Mouse (Mus musculus): ENCODE measurements around the gene Ube2e1. TPM values are rescaled to one million over a fixed set of nuclear protein-coding genes. Genes with fewer than 3 reads are reported as not detected.

The Ube2e1 gene
- polyA plus RNA-seq, 1 experiment from 2014 or later, result 213 TPM

DNA sequence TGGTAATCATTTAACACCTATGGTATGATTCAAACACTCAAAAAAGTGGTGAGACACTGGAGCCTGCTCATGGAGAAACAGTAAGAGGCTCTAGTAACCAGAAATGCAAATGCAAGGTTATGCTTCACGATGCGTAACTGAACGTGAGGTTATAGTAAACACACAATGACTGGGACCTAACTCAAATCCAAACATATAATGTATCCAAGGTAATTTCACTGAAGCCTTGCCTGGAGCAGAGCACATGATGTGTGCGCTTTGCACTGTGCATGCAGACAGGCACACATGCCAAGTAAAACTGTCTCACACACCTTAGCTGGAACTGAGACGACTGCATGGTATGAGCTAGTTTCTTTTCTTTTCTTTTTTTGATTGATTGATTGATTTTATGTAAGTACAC is 27.5 kb downstream of the Ube2e1 start:
- no peak overlapping the region for H3K9ac ChIP-seq (replicated peaks)
- ATAC-seq (ENCODE audit: low FRiP score), result no peak
- 92% methylated on average over 5 of the region's 5 CpGs for WGBS
- H3K27ac ChIP-seq (replicated peaks), result no peak overlapping the region
- no peaks in the 10 kb centered on the region for H3K9me3 ChIP-seq (replicated peaks)
- no peaks in the 10 kb centered on the region for H3K36me3 ChIP-seq
- no peaks in the 10 kb centered on the region for H3K27me3 ChIP-seq (replicated peaks)
- no peak overlapping the region for H3K4me2 ChIP-seq
- peaks cover 10% of the 10 kb centered on the region; the same call in 1 of the 2 replicates for H3K4me1 ChIP-seq
- H3K4me3 ChIP-seq (replicated peaks), result no peak overlapping the region

DNA sequence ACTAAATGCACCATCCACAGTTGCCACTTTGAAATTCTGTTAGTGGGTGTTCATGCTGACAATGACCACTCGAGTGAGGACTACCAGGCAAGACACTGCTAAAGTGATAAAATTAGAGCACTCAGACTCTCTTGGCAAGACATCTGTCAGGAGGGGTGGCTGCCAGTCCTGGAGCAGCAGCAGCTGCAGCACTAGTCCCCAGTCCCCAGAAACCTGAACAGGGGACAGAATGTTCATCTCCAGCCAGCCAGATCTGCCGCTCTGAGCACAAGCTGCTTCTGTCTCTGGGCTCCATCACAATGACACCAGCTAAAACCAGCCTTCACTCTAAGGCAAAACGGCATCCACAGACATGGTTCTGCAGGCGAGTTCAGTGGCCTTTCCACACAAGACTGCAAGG is 28.4 kb downstream of the Ube2e1 start:
- peaks cover 10% of the 10 kb centered on the region; the same call in 1 of the 2 replicates for H3K4me1 ChIP-seq
- WGBS, result 74% methylated on average over 4 of the region's 4 CpGs
- H3K27ac ChIP-seq (replicated peaks), result peak overlapping the region; percentile 39; the same call in 1 of the 2 replicates
- no peak overlapping the region for H3K9ac ChIP-seq (replicated peaks)
- H3K4me3 ChIP-seq (replicated peaks), result no peak overlapping the region
- H3K9me3 ChIP-seq (replicated peaks), result no peaks in the 10 kb centered on the region
- 0 out of 2 replicates have a peak, but pooled peaks have one; percentile 42 for ATAC-seq (ENCODE audit: low FRiP score)
- H3K27me3 ChIP-seq (replicated peaks), result no peaks in the 10 kb centered on the region
- H3K4me2 ChIP-seq, result no peak overlapping the region
- no peaks in the 10 kb centered on the region for H3K36me3 ChIP-seq

DNA sequence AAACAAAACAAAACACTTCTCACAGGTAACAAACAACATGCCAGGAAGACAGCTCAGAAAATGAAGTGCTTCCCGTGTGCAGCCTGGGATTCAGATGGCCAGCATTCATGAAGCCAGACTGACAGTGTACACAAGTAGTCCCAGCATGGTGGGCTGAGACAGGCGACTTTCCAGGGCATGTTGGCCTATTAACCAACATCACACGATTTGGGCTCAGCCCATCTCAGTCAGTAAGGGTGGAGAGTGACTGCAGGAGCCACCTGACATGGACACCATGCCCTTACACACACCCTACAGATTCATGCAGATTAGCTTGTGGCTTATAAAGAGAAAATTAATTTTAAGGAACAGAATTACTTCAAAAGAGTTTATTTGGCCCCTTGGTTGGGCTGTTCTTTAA is 28.9 kb downstream of the Ube2e1 start:
- peaks cover 10% of the 10 kb centered on the region; the same call in 1 of the 2 replicates for H3K4me1 ChIP-seq
- H3K4me3 ChIP-seq (replicated peaks), result no peak overlapping the region
- H3K9me3 ChIP-seq (replicated peaks), result no peaks in the 10 kb centered on the region
- H3K4me2 ChIP-seq, result no peak overlapping the region
- WGBS, result 80% methylated on average over 3 of the region's 3 CpGs
- H3K27ac ChIP-seq (replicated peaks), result no peak overlapping the region
- ATAC-seq (ENCODE audit: low FRiP score), result no peak
- no peak overlapping the region for H3K9ac ChIP-seq (replicated peaks)
- no peaks in the 10 kb centered on the region for H3K27me3 ChIP-seq (replicated peaks)
- no peaks in the 10 kb centered on the region for H3K36me3 ChIP-seq

DNA sequence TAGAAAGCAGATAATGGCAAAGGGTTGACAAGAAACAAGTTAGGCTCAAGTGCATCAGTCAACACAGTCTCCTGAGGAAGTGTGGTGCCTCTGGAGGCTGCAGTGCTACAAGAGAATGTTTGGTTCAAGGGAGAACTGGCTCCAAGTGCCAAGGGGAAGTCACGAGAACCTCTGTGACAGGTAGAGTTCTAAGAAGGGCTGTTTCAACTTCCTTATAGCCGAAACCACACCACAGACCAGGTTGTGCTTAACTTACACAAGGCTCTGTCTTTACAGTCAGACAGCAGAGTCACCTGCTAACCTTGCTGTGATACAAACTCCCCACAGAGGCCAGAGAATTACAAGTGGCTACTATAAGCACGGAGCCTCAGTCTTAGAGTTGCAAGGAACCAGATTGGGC is 30.1 kb downstream of the Ube2e1 start:
- H3K4me1 ChIP-seq, result peaks cover 10% of the 10 kb centered on the region; the same call in 1 of the 2 replicates
- H3K36me3 ChIP-seq, result no peaks in the 10 kb centered on the region
- H3K4me2 ChIP-seq, result no peak overlapping the region
- 89% methylated on average over 3 of the region's 3 CpGs for WGBS
- ATAC-seq (ENCODE audit: low FRiP score), result no peak
- no peak overlapping the region for H3K4me3 ChIP-seq (replicated peaks)
- no peaks in the 10 kb centered on the region for H3K9me3 ChIP-seq (replicated peaks)
- H3K27ac ChIP-seq (replicated peaks), result no peak overlapping the region
- H3K9ac ChIP-seq (replicated peaks), result no peak overlapping the region
- no peaks in the 10 kb centered on the region for H3K27me3 ChIP-seq (replicated peaks)

DNA sequence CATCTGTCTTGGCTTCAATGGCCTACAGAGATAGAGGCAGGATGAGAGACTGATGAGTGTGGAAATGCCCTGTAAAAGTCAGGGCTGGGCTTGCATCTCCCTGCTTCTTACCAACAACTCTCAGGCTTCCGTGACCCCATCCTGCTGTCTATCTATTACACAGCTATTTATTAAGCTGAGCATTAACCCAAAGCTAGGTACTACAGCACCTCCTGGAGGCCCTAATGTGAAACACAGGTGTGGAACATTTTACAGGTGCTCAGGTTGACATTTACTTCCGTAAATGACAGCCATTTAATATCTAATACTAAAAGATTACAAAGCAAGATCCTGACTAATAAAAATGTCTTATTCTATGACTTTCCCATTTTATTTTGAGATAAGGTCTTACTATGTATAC is 31.0 kb downstream of the Ube2e1 start:
- no peak for ATAC-seq (ENCODE audit: low FRiP score)
- Histone ChIP-seq H3K4me1 (peaks cover 10% of the 10 kb centered on the region; the same call in 1 of the 2 replicates), H3K27ac (replicated peaks) (no peak overlapping the region), H3K9ac (replicated peaks) (no peak overlapping the region), H3K9me3 (replicated peaks) (no peaks in the 10 kb centered on the region), H3K36me3 (no peaks in the 10 kb centered on the region), H3K4me2 (no peak overlapping the region), H3K4me3 (replicated peaks) (no peak overlapping the region), H3K27me3 (replicated peaks) (no peaks in the 10 kb centered on the region)
- 96% methylated on average over 2 of the region's 2 CpGs for WGBS

DNA sequence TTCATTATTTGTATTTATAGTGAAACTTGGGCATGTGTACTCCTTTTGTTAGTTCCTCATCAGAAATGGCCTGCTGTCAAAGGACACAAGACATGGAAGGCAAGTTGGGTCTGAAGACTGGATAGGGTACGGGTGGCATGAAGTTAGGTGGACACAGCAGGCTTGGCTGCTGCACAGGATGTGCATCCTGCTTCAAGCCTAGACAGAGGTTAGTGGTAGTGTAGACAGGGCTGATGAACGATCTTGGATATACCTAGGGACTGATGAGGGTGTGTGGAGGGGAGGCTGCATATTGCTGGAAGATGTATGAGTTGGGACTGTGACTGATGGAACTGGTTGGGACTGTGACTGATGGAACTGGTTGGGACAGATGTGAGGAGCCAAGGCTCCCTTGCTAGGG is 32.8 kb downstream of the Ube2e1 start:
- H3K9me3 ChIP-seq (replicated peaks), result no peaks in the 10 kb centered on the region
- no peak overlapping the region for H3K9ac ChIP-seq (replicated peaks)

DNA sequence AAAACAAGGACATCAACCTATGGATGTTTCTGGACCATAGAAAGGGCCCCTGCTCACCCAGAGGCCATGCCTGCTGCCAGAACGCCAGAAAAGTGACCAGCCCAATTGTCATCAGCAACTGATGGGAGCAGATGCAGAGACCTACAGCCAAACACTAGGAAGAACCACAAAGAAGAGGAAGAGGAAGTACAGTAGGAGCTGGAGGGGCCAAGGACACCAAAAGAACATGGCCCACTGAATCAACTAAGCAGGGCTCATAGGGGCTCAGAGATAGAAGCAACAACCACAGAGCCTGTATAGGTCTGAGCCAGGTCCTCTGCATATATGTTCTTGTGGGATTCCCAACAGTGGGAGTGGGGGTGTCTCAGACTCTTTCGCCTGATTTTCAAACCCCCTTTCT is 34.2 kb downstream of the Ube2e1 start:
- 92% methylated on average over 2 of the region's 2 CpGs for WGBS
- ATAC-seq (ENCODE audit: low FRiP score), result no peak
- H3K36me3 ChIP-seq, result no peaks in the 10 kb centered on the region

More for the DNA sequence above, 32.8 kb downstream of the Ube2e1 start:
- peaks cover 10% of the 10 kb centered on the region; the same call in 1 of the 2 replicates for H3K4me1 ChIP-seq
- no peaks in the 10 kb centered on the region for H3K36me3 ChIP-seq
- 93% methylated on average over 2 of the region's 2 CpGs for WGBS
- H3K27me3 ChIP-seq (replicated peaks), result no peaks in the 10 kb centered on the region
- no peak overlapping the region for H3K27ac ChIP-seq (replicated peaks)
- H3K4me2 ChIP-seq, result no peak overlapping the region
- no peak for ATAC-seq (ENCODE audit: low FRiP score)
- H3K4me3 ChIP-seq (replicated peaks), result no peak overlapping the region

DNA sequence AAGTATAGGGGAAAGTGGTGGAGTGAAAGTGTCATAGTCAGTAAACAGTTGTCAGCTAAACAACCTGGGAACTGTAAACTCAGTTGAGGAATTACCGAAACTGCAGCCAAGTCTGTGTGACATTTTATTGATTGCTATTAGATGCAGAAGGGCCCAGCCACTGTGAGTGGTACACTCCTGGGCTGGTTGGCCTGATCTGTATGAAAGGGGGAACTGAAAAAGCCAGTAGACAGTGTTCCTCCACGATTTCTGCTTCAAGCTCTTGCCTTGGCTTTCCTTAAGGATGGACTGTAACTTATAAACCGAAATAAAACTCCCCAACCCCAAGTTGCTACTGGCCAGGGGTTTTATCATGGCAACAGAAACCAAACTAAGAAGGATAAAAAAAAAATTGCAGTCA is 39.1 kb downstream of the Ube2e1 start:
- Histone ChIP-seq H3K27ac (replicated peaks) (no peak overlapping the region), H3K27me3 (replicated peaks) (no peaks in the 10 kb centered on the region), H3K4me3 (replicated peaks) (no peak overlapping the region), H3K4me2 (no peak overlapping the region), H3K9ac (replicated peaks) (no peak overlapping the region), H3K9me3 (replicated peaks) (no peaks in the 10 kb centered on the region), H3K36me3 (no peaks in the 10 kb centered on the region), H3K4me1 (0 out of 2 replicates have a peak, but pooled peaks cover 2% of the 10 kb centered on the region)
- 83% methylated on average over 3 of the region's 3 CpGs for WGBS
- no peak for ATAC-seq (ENCODE audit: low FRiP score)

More for the DNA sequence above, 34.2 kb downstream of the Ube2e1 start:
- no peak overlapping the region for H3K9ac ChIP-seq (replicated peaks)
- H3K4me2 ChIP-seq, result no peak overlapping the region
- no peak overlapping the region for H3K4me3 ChIP-seq (replicated peaks)
- no peaks in the 10 kb centered on the region for H3K27me3 ChIP-seq (replicated peaks)
- H3K4me1 ChIP-seq, result no peaks in the 10 kb centered on the region
- H3K9me3 ChIP-seq (replicated peaks), result no peaks in the 10 kb centered on the region
- no peak overlapping the region for H3K27ac ChIP-seq (replicated peaks)

DNA sequence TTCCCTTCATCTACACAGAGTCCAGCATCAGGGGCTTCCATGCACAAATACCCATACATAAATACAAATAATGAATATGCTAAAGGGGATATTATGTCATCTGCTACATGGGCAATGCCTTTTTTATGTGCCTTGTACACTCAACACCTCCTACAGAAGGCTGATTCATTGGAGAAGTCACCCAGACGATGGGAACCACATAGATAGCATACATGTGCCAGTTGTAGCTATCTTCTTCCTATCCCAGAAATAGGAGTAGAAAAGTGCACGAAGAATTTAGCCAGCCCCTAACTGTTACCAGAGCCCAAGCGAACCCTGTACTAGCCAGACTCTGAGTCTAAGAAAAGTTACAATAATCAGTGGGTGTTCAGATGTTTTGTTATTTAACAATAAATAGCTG is 39.5 kb downstream of the Ube2e1 start:
- WGBS, result 95% methylated on average over 3 of the region's 3 CpGs
- Histone ChIP-seq H3K9me3 (replicated peaks) (no peaks in the 10 kb centered on the region), H3K27me3 (replicated peaks) (no peaks in the 10 kb centered on the region), H3K27ac (replicated peaks) (no peak overlapping the region), H3K9ac (replicated peaks) (no peak overlapping the region), H3K4me2 (no peak overlapping the region), H3K36me3 (no peaks in the 10 kb centered on the region), H3K4me1 (0 out of 2 replicates have a peak, but pooled peaks cover 2% of the 10 kb centered on the region), H3K4me3 (replicated peaks) (no peak overlapping the region)
- no peak for ATAC-seq (ENCODE audit: low FRiP score)

DNA sequence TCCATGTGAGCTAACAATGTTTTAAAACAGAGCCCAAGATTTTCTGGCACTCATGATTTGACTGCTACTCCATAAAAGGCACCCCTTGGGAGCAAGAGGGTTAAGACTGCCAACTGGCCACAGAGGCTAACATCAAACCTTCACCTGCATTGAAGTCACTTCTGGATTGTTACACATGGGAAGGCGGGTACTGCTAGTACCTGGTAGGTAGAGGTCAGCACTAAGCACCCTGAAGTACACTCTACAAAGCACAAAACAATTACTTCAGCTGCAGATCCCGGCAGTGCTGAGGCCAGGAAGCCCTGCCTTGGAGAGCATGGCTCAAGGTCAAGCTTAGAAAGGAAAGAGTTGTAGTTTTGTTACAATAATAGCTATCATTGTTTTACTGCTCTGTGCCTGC is 44.3 kb downstream of the Ube2e1 start:
- no peak overlapping the region for H3K9ac ChIP-seq (replicated peaks)
- H3K27me3 ChIP-seq (replicated peaks), result no peaks in the 10 kb centered on the region
- no peak overlapping the region for H3K4me3 ChIP-seq (replicated peaks)
- H3K36me3 ChIP-seq, result 0 out of 2 replicates have a peak, but pooled peaks cover 2% of the 10 kb centered on the region
- WGBS, result 85% methylated on average over 2 of the region's 2 CpGs
- no peak overlapping the region for H3K4me2 ChIP-seq
- H3K4me1 ChIP-seq, result 0 out of 2 replicates have a peak, but pooled peaks cover 2% of the 10 kb centered on the region
- ATAC-seq (ENCODE audit: low FRiP score), result no peak
- no peak overlapping the region for H3K27ac ChIP-seq (replicated peaks)
- H3K9me3 ChIP-seq (replicated peaks), result no peaks in the 10 kb centered on the region

DNA sequence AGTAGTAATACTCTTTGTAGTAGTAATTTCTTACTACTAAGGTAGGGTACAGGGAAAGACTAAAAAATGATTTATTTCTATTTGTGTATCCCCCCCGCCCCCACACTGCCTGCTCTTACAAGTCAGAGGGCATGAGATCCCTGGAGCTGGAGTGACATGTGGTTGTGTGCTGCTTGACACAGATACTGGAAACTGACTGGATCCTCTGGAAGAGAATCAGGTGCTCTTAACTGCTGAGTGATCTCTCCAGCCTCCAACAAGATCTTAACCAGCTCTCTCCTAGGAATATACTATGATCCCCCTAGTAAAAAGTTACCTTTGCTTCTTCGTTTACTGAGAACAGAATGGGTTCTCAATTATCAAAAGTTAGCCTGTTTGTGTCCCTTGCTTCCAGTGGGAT is 45.2 kb downstream of the Ube2e1 start:
- 0 out of 2 replicates have a peak, but pooled peaks cover 4% of the 10 kb centered on the region for H3K36me3 ChIP-seq
- no peak overlapping the region for H3K4me2 ChIP-seq
- 97% methylated on average over 2 of the region's 2 CpGs for WGBS
- H3K27ac ChIP-seq (replicated peaks), result no peak overlapping the region
- H3K9me3 ChIP-seq (replicated peaks), result no peaks in the 10 kb centered on the region
- H3K9ac ChIP-seq (replicated peaks), result no peak overlapping the region
- no peak for ATAC-seq (ENCODE audit: low FRiP score)
- no peak overlapping the region for H3K4me3 ChIP-seq (replicated peaks)
- 0 out of 2 replicates have a peak, but pooled peaks cover 2% of the 10 kb centered on the region for H3K4me1 ChIP-seq
- no peaks in the 10 kb centered on the region for H3K27me3 ChIP-seq (replicated peaks)

DNA sequence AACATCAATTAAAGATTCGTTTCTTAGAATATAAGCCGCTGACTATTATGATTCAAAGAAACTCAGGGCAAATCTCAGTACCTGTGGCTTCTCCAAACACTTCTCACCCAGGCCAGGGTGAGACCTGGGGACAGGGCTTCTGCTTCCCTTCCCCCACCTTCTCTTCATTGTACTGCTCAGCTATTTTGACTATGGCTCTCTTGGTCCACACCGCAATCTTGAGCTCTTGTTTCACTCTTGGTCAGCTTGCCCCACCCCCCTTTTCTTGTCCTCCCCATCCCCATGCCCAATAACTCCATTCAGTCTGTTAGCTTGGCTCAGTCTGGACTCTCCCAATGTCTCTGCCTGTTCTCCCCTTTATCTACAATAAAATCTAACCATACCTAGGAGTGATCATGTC is 46.2 kb downstream of the Ube2e1 start:
- Histone ChIP-seq H3K27ac (replicated peaks) (no peak overlapping the region), H3K9ac (replicated peaks) (no peak overlapping the region), H3K36me3 (0 out of 2 replicates have a peak, but pooled peaks cover 4% of the 10 kb centered on the region), H3K4me3 (replicated peaks) (no peak overlapping the region), H3K27me3 (replicated peaks) (no peaks in the 10 kb centered on the region), H3K9me3 (replicated peaks) (no peaks in the 10 kb centered on the region), H3K4me2 (no peak overlapping the region), H3K4me1 (no peaks in the 10 kb centered on the region)
- WGBS, result 87% methylated on average over 3 of the region's 3 CpGs
- ATAC-seq (ENCODE audit: low FRiP score), result no peak
